Mouse (Mus musculus) limb, embryonic 14.5 days (tissue): ENCODE results near the gene 2700049A03Rik. TPM values are rescaled to one million over a fixed set of nuclear protein-coding genes. Genes with fewer than 3 reads are reported as not detected.

ENCODE experiments used
- ATAC-seq: fragments of 200-750 bp; cut with Nextera tagmentation; 2 replicates; pipeline ENCODE4 v1.8.0; 2017; ENCODE audit warnings: low read depth, moderate number of reproducible peaks, moderate TSS enrichment; ENCODE audit not compliant: low FRiP score
- DNase-seq: peaks from one replicate; pipeline ENCODE4 v3.0.0-alpha.2; 2015; ENCODE audit warnings: low spot score
- H3K27ac ChIP-seq: fragments of 300-500 bp; sonication (generic); replicated peaks from 2 replicates; pipeline ENCODE4 v1.5.1; 2014; ENCODE audit warnings: low read depth, mild to moderate bottlenecking, low read length, moderate library complexity, mixed read lengths
- H3K27me3 ChIP-seq: fragments of 300-500 bp; sonication (generic); 2 replicates; pipeline ENCODE4 v1.6.1; 2014; ENCODE audit warnings: low read length, mixed read lengths; ENCODE audit not compliant: control insufficient read depth, insufficient read depth
- H3K36me3 ChIP-seq: fragments of 300-500 bp; sonication (generic); 2 replicates; pipeline ENCODE4 v1.6.1; 2014; ENCODE audit warnings: mild to moderate bottlenecking, low read length, moderate library complexity, mixed read lengths; ENCODE audit not compliant: control insufficient read depth, insufficient read depth
- H3K4me1 ChIP-seq: fragments of 300-500 bp; sonication (generic); 2 replicates; pipeline ENCODE4 v1.6.1; 2014; ENCODE audit warnings: antibody characterized with exemption, low read length, mixed read lengths; ENCODE audit not compliant: control insufficient read depth, insufficient read depth
- H3K4me2 ChIP-seq: fragments of 300-500 bp; sonication (generic); replicated peaks from 2 replicates; pipeline ENCODE4 v1.6.1; 2014; ENCODE audit warnings: low read depth, mild to moderate bottlenecking, low read length, moderate library complexity; ENCODE audit not compliant: severe bottlenecking
- H3K4me3 ChIP-seq: fragments of 300-500 bp; sonication (generic); replicated peaks from 2 replicates; pipeline ENCODE4 v1.5.1; 2014; ENCODE audit warnings: low read length
- H3K9ac ChIP-seq: fragments of 300-500 bp; sonication (generic); 2 replicates; pipeline ENCODE4 v1.6.1; 2014; ENCODE audit warnings: mild to moderate bottlenecking, low read depth, low read length, moderate library complexity; ENCODE audit not compliant: severe bottlenecking
- H3K9me3 ChIP-seq: fragments of 300-500 bp; sonication (generic); 2 replicates; pipeline ENCODE4 v1.6.1; 2016; ENCODE audit warnings: low read length; ENCODE audit not compliant: control insufficient read depth
- POLR2A ChIP-seq: fragments of 200-500 bp; IDR thresholded peaks from 2 replicates; pipeline ENCODE4 v1.8.0; 2012; ENCODE audit warnings: inconsistent platforms, mild to moderate bottlenecking, moderate library complexity, borderline replicate concordance; ENCODE audit not compliant: insufficient read depth, insufficient read length; ENCODE audit errors: extremely low read depth
- WGBS: fragments of 180-500 bp; shearing (Covaris S2); extraction: QIAGEN DNeasy Blood & Tissue Kit; methylation state at CpG from one replicate; pipeline ENCODE4 v1.1.7; 2014; 5-methylcytosine and 5-hydroxymethylcytosine counted together
- polyA plus RNA-seq, 2 experiments: library from polyadenylated mRNA; depleted of rRNA in 1 of 2; stranded (reverse) in 1 of 2; unstranded in 1 of 2; fragments of >200 nt; fragmentation: Nextera tagmentation in 1 of 2; extraction: Ambion mirVana in 1 of 2; gene quantifications; 2 replicates each; pipeline versions ENCODE4 v1.2.1 to v1.2.3; 2012 to 2014

2700049A03Rik gene
- polyA plus RNA-seq, 2 experiments: 9.5 to 12.5 TPM

DNA sequence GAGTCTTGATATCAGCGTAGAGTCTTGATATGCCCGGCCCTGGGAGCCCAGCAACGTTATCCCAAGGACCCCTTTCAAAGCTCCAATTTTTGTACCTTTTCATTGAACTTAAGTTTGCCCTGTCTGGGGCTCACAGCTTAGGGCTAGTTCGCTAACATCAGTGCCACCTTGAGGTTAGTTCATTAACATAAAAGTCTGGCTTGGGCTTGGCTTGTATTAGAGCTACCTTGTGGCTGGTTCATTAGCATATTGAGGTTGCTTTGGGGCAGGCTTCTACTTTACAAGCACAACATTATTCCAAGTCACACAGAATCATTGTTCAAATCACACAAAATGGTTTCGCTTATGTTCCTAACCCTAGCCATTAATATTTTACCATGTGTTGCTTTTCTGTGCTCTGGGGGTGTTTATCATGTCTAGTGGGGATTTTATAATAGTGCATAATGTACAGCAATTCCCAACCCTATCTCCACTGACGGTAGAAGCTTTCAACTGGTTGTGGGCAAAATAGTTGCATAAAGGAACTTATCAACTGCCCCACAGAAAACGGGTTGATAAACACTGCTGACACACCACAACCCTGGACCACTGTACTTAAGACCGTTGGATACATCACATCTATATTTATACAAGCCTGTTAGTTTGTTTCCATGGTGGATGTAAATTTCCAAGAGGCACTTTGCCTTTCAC lies 139.4 kb downstream of the 2700049A03Rik start:
- Histone ChIP-seq H3K36me3 (no peaks in the 10 kb centered on the region), H3K4me3 (no peak overlapping the region), H3K4me1 (no peaks in the 10 kb centered on the region), H3K9ac (no peak overlapping the region), H3K4me2 (no peak overlapping the region), H3K9me3 (no peaks in the 10 kb centered on the region), H3K27ac (no peak overlapping the region), H3K27me3 (no peaks in the 10 kb centered on the region)
- no peak for DNase-seq
- ATAC-seq: no peak
- no peak for TF ChIP-seq POLR2A
- 80% methylated on average over 8 of the region's 8 CpGs for whole genome bisulfite sequencing

DNA sequence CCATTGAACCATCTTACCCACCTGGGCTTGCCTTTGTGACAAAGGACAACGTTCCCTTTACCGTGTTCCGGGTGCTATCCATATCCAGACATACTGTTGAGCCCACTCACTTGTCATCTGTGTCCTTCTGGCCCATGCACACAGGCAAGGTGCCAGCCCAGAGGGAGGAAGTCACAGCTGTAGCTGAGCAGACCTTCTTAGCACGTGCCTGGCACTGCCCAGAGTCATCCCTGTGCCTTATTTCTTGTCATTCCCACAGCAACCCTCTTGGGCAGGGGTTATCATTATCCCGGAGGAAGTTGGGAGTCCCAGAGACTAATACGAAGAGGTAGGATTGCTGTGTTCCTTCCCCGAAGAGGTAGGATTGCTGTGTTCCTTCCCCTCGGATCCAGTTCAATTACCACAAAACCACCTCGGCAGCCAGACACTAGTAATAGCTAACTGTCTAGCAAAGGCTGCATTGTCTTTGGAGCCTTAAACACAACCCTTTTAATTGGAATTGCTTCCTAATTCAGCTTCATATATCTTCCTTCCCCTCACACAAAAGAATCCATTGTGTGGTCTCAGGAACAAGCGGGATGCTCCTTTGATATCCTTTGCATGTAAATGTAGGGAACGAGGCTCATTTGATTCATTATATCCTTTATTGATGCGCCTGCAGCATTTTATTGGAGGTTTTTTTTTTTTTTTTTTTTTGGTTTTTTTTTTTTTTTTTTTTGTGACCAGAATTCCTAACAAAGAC lies 143.0 kb downstream of the 2700049A03Rik start:
- ATAC-seq: no peak
- no peak overlapping the region for H3K4me3 ChIP-seq
- no peaks in the 10 kb centered on the region for H3K36me3 ChIP-seq
- 62% methylated on average over 12 of the region's 12 CpGs for WGBS
- H3K4me1 ChIP-seq: no peaks in the 10 kb centered on the region
- peaks cover 4% of the 10 kb centered on the region; the same call in 1 of the 2 replicates for H3K9me3 ChIP-seq
- no peak overlapping the region for H3K9ac ChIP-seq
- no peak for TF ChIP-seq POLR2A
- no peak overlapping the region for H3K27ac ChIP-seq
- DNase-seq: no peak
- no peaks in the 10 kb centered on the region for H3K27me3 ChIP-seq
- H3K4me2 ChIP-seq: no peak overlapping the region

DNA sequence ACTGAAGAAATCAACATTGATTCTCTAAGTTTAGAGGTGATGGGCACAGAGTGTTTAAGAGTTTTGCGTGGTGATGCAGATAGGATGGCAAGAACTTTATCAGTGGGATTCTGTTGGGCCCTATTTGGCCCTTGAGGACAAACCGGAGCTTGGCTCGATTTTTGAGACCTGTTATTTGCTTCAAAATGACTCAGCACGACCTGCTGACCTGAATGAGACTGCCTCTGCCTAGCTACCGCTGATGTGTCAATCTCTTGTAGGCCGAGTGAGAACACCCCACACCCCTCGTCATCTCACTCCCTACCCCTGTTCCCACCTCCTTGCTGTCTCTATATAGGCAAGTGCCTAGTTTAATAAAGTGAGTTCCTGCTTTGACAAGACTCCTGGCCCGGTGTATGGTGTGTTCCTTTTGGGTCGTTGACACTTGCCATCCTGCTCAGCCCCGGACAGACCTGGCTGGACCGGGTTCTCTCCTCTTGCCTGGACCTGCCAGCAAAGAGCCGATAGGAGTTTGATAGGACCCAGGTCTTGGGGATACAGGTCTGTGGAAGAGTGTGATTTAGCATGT lies 144.6 kb downstream of the 2700049A03Rik start:
- no peak for DNase-seq
- H3K4me2 ChIP-seq: no peak overlapping the region
- ATAC-seq: no peak

DNA sequence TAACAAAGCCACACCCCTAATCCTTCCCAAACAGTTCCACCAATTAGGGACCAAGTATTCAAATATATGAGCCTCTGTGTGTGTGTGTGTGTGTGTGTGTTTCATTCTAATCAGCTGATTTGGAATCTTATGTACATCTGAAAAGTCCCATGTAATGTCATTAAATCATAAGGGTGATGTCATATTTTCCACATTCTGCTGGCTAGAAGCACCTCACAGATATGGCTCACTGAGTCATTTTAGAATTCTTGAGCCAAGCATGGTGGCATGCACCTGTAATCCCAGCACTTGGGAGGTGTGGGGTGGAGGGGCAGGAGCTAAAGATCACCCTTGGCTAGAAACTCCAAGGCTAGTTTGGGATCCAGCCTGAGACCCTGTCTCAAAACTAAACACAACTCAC lies 148.8 kb downstream of the 2700049A03Rik start:
- no peak for TF ChIP-seq POLR2A
- no peaks in the 10 kb centered on the region for H3K27me3 ChIP-seq
- H3K9ac ChIP-seq: no peak overlapping the region
- no peak for DNase-seq
- no peak overlapping the region for H3K4me3 ChIP-seq
- peaks cover 7% of the 10 kb centered on the region for H3K9me3 ChIP-seq
- no peaks in the 10 kb centered on the region for H3K36me3 ChIP-seq
- H3K4me1 ChIP-seq: peaks cover 4% of the 10 kb centered on the region; the same call in 1 of the 2 replicates
- ATAC-seq: no peak
- no peak overlapping the region for H3K27ac ChIP-seq
- H3K4me2 ChIP-seq: no peak overlapping the region

More for the DNA sequence above, 144.6 kb downstream of the 2700049A03Rik start:
- Histone ChIP-seq H3K4me1 (no peaks in the 10 kb centered on the region), H3K27me3 (no peaks in the 10 kb centered on the region), H3K36me3 (no peaks in the 10 kb centered on the region), H3K9me3 (peaks cover 7% of the 10 kb centered on the region), H3K4me3 (no peak overlapping the region), H3K9ac (no peak overlapping the region), H3K27ac (no peak overlapping the region)
- 87% methylated on average over 12 of the region's 12 CpGs for WGBS
- no peak for TF ChIP-seq POLR2A

DNA sequence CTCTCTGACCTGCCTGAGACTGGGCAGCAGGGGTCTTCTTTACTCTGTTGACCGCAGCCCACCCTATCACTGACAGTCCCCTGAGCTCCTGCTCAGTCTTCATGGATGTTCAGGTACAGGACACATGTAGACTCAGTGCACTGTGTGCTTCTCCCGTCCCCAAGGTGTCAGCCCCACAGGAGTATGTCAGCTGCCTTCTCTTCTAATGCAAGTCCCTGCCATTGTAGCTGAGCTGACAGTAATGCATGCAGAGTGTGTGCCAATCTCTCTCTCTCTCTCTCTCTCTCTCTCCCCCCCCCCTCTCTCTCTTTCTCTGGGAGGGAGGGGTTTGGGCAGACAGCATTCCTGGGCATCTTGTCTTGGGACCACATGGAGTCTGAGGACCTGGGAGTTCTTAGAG lies 153.8 kb downstream of the 2700049A03Rik start:
- TF ChIP-seq POLR2A: no peak
- no peak overlapping the region for H3K27ac ChIP-seq
- H3K4me3 ChIP-seq: no peak overlapping the region
- no peaks in the 10 kb centered on the region; the same call in 1 of the 2 replicates for H3K9me3 ChIP-seq
- H3K4me2 ChIP-seq: no peak overlapping the region
- H3K4me1 ChIP-seq: peaks cover 4% of the 10 kb centered on the region; the same call in 1 of the 2 replicates
- ATAC-seq: no peak
- WGBS: 58% methylated on average over 2 of the region's 2 CpGs
- no peaks in the 10 kb centered on the region for H3K27me3 ChIP-seq
- no peak overlapping the region for H3K9ac ChIP-seq
- H3K36me3 ChIP-seq: no peaks in the 10 kb centered on the region
- DNase-seq: no peak

Other genes starting within 250 kb of the 2700049A03Rik start
- gene Actr10, start 199.0 kb upstream of the 2700049A03Rik start, polyA plus RNA-seq (2012; rRNA removed): 91.3 and 91.6 TPM in 2 replicates
- 257 and 264 TPM in 2 replicates for gene Actr10, start 199.0 kb upstream of the 2700049A03Rik start, polyA plus RNA-seq (2014; fragmentation: Nextera tagmentation; extraction: Ambion mirVana)
- gene Psma3, start 162.2 kb upstream of the 2700049A03Rik start, polyA plus RNA-seq (2012; rRNA removed): 196 and 245 TPM in 2 replicates
- gene Psma3, start 162.2 kb upstream of the 2700049A03Rik start, polyA plus RNA-seq (2014; fragmentation: Nextera tagmentation; extraction: Ambion mirVana): 543 and 594 TPM in 2 replicates
- gene Arid4a, start 120.9 kb upstream of the 2700049A03Rik start, polyA plus RNA-seq (2012; rRNA removed): 7.3 and 11.7 TPM in 2 replicates
- gene Arid4a, start 120.9 kb upstream of the 2700049A03Rik start, polyA plus RNA-seq (2014; fragmentation: Nextera tagmentation; extraction: Ambion mirVana): 32.2 and 40.8 TPM in 2 replicates
- not detected in 2 replicates for gene Tomm20l, start 25.4 kb upstream of the 2700049A03Rik start, polyA plus RNA-seq (2012; rRNA removed)
- not detected in 2 replicates for gene Tomm20l, start 25.4 kb upstream of the 2700049A03Rik start, polyA plus RNA-seq (2014; fragmentation: Nextera tagmentation; extraction: Ambion mirVana)
- 39.1 and 53.6 TPM in 2 replicates for gene Timm9, start 164 bp upstream of the 2700049A03Rik start, polyA plus RNA-seq (2012; rRNA removed)
- 73.3 and 74.3 TPM in 2 replicates for gene Timm9, start 164 bp upstream of the 2700049A03Rik start, polyA plus RNA-seq (2014; fragmentation: Nextera tagmentation; extraction: Ambion mirVana)
- 30.4 and 36.7 TPM in 2 replicates for gene Dact1, start 173.0 kb downstream of the 2700049A03Rik start, polyA plus RNA-seq (2012; rRNA removed)
- 14.8 and 17.4 TPM in 2 replicates for gene Dact1, start 173.0 kb downstream of the 2700049A03Rik start, polyA plus RNA-seq (2014; fragmentation: Nextera tagmentation; extraction: Ambion mirVana)